Mouse (Mus musculus): ENCODE measurements around the gene Gabre.

GRCm38 (mm10) chrX:72221717-72222116 is 52.9 kb downstream of the Gabre start, which contains the start of gene Magea4:
- no peak for TF ChIP-seq CTCF (IDR thresholded peaks at IDR 0.05; ENCODE audit: extremely low read depth, insufficient read depth, insufficient read length, insufficient replicate concordance)
- TF ChIP-seq POLR2A (IDR thresholded peaks at IDR 0.05; ENCODE audit: low read depth, low read length): no peak
